In the genomic region with DNA sequence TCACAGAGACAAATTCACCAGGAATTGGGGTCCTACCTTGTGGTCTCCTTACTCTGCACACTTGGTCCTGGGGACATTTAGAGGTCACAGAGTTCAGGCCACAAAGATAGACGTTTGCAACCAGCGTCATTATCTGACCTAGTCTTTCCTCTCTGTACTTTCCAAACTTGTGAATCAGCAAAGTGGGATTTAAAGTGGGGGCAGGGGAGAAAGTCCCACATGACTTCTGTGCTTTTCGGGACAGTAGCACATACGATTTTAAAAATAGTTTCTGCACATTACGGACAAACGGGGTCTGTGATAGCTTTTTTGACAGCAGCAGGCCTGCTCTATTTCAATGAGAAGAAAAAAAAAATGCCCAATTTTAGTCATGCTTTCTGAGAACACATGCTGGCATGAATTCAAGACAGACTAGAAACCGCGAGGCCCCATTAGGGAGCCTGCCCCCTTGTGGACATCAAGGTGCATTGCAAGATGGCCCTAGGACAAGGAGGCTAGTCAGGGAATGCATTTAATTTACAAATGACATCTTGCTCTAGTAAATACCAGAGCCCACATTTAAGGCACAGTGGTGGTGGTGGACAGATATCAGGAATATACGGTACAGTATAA, we compare ENCODE assay signal across 9 mouse cellular contexts. TPM values are rescaled to one million over a fixed set of nuclear protein-coding genes. Genes with fewer than 3 reads are reported as not detected.
DNase-seq lines count a peak whose midpoint lies in the region; ATAC-seq and TF ChIP-seq lines count a peak whose summit lies in the region.
"Had no signal": no experiment of that assay in that cellular context is flagged by ENCODE, and none has a peak within 500 bp of the region (broad histone marks: within the 10 kb centered on the region; RNA-seq: fewer than 3 reads in every experiment).

No protein-coding gene starts in this region.

- peaks cover 25% of the 10 kb centered on the region for H3K4me1 ChIP-seq in G1E (ENCODE audit: insufficient read depth, low read depth, low read length)

- intact Hi-C loops in left cerebral cortex, adult 2 months (cut with DNase I): loop anchor here (1.0 kb wide), 1 partner anchor 160 kb away; no protein-coding TSS in a partner anchor
- intact Hi-C loops in left cerebral cortex, postnatal 14 days (cut with DNase I): loop anchor here (2.0 to 10.0 kb wide), 3 partner anchors 121 to 253 kb away; no protein-coding TSS in a partner anchor

- H3K4me3 ChIP-seq in left cerebral cortex, adult 2 months: no peak overlapping the region
- H3K4me3 ChIP-seq in G1E (ENCODE audit: low read depth, low read length): no peak overlapping the region

- H3K27ac ChIP-seq in left cerebral cortex, adult 2 months: peak overlapping the region; percentile 37; the same call in 1 of the 2 replicates

- peaks cover 24% of the 10 kb centered on the region for H3K27me3 ChIP-seq in G1E (ENCODE audit: insufficient read depth, low read length)

- H3K36me3 ChIP-seq in G1E (replicated peaks): peaks cover 30% of the 10 kb centered on the region

- no peak; the same call in 1 of the 2 replicates for ATAC-seq in G1E (ENCODE audit: extremely low read depth, insufficient number of reproducible peaks, low FRiP score, poor library complexity, severe bottlenecking)
- peak; percentile 41; the same call in 1 of the 2 replicates for ATAC-seq in monocyte, adult 5-6 weeks (replicated peaks; ENCODE audit: insufficient number of reproducible peaks, low FRiP score, low TSS enrichment, poor library complexity, severe bottlenecking)
- no peak for ATAC-seq in erythroid progenitor cell, adult 5-6 weeks (replicated peaks; ENCODE audit: low FRiP score, poor library complexity, severe bottlenecking)

- peak; percentile 61 to 64 for DNase-seq in left cerebral cortex, adult 2 months (ENCODE audit: extremely low spot score in 1 of 2, low spot score in 2 of 2)
- no peak for DNase-seq in left cerebral cortex, adult 11 months (ENCODE audit: low spot score)
- DNase-seq in G1E (ENCODE audit: low spot score): peak; percentile 54
- DNase-seq in c-Kit-negative CD71-positive TER-119-positive erythroid progenitor cells, embryonic 14.5 days (ENCODE audit: low read depth, low spot score): peak; percentile 42
- DNase-seq in heart, adult 9 months (ENCODE audit: low spot score in 2 of 2): peak; percentile 68 to 78
- peak; percentile 70 to 88 for DNase-seq in left cerebral cortex, postnatal 14 days (ENCODE audit: low spot score in 2 of 2)

- TF ChIP-seq CTCF in left cerebral cortex, adult 2 months (IDR thresholded peaks at IDR 0.05): peak; percentile 100
- peak; percentile 98 for TF ChIP-seq CTCF in G1E (IDR thresholded peaks at IDR 0.05; ENCODE audit: low read depth, low read length)

- H3K9me3 ChIP-seq in G1E (replicated peaks): no peaks in the 10 kb centered on the region

RNA-seq across cellular contexts. Expression of a gene that starts 55.1 kb away (rescaled TPM):
- 100 to 1,000 TPM; 166 to 167 TPM for total RNA-seq in left cerebral cortex, adult 2 months (2021)
- total RNA-seq in G1E (2014; fragmentation: Nextera tagmentation) (not detected in 2 replicates), G1E (2017) (0.11 and 0.12 TPM in 2 replicates)
- polyA plus RNA-seq in G1E (2012): not detected in 2 replicates
- 100 to 1,000 TPM; 146 to 150 TPM for total RNA-seq in left cerebral cortex, postnatal 14 days (2021)
- not detected in 3 replicates for total RNA-seq in monocyte, adult 5-6 weeks (2017)
- not detected in 2 replicates for total RNA-seq in erythroid progenitor cell, adult 5-6 weeks (2015; ENCODE audit: low replicate concordance)
- total RNA-seq in erythroid progenitor cell, adult 5-6 weeks (2017; ENCODE audit: low replicate concordance): not detected in 2 replicates
- total RNA-seq: hematopoietic stem cell, adult 5-6 weeks had no signal

Comparison
In these comparisons a context has a peak if more than half of its experiments do, and no peak if none do; other contexts are left out.
1. RNA of a gene that starts 55.1 kb away (total RNA-seq): 166 to 167 TPM in left cerebral cortex, adult 2 months and 146 to 150 TPM in left cerebral cortex, postnatal 14 days; 0.11 to 0.12 TPM in G1E, not detected in monocyte, adult 5-6 weeks and not detected in erythroid progenitor cell, adult 5-6 weeks; every median in the first group is over 100 times any median in the second.